Mouse (Mus musculus): Measurements from ENCODE around the gene Vps37b.
A peak's percentile ranks its signal among the peaks of the same experiment; 100 is the strongest.

Gene Vps37b

DNA sequence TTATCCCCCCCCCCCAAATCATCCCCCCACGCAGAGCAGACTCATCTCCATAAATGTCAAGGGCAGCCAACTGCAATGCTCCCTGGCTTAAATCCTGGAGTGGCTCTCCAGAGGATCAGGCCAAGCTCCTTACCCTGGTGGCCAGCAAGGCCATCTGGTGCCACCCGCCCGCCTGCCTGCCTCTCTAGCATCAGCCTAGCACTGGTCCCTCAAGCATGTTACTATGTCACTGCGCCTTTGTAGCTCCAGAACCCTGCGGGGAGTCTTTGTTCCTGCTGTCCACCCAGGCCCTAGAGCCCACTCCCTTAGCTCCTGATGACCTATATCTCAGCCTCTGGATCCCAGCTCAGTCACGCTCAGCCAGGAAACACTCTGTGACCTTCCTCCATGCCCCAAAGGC lies 7.4 kb downstream of the Vps37b start:
- DNase-seq (ENCODE audit: low read depth, low spot score), result no peak

DNA sequence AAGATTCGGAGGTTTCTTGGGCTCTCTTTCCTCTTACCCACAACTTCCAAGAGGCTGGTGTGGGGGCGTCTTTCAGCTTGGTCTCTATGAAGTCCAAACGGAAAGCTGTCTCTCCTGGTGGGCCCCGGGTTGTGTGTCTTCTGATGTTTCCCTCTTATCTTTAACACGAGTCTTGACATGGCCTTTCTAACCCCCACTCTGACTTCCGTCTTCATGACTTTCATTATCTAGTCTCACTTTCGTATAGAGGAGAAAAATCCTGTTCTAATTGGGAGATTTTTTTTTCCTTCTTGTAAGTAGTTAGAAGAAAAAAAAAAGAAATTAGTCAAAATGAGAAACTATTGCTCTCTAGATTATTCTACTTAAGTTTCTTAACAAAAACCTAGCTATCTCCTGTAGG lies 9.7 kb downstream of the Vps37b start:
- no peak for DNase-seq (ENCODE audit: low read depth, low spot score)

DNA sequence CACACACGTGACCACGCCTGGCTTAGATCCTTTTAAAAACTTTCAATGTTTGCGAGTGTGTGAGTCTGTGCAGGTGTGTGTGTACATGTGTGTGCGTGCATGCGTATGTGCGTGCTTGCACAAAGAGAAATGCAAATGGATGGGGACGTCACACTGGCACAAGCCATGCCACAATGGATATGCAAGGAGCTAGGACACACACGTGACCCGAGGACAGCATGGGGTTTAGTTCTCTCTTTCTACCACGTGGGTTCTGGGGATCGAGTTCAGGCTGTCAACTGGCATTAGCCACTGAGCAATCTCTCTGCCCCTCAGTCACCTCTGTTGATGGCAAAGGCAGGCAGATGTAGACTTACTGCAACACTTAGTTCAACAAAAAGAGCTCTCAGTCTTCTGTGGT lies 10.4 kb downstream of the Vps37b start:
- no peak for DNase-seq (ENCODE audit: low read depth, low spot score)

DNA sequence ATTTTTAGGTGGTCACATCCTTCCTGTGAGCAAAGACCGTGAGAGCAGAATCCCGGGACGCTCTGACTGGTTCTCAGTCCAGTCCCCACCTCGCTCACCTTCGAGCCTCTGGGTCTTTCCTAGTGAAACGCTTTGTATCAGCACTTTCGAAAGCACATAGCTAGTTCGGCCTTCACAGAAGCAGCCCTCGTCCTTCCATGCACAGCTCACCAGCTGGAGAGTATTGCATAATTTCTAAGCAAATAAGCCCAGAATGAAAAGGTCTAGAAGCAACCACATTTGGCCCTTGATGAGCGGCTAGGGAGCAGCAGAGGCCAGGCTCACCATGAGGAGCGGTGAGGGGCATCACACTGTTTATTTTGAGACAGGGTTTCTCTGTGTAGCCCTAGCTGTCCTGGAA lies 10.9 kb downstream of the Vps37b start:
- no peak for DNase-seq (ENCODE audit: low read depth, low spot score)

DNA sequence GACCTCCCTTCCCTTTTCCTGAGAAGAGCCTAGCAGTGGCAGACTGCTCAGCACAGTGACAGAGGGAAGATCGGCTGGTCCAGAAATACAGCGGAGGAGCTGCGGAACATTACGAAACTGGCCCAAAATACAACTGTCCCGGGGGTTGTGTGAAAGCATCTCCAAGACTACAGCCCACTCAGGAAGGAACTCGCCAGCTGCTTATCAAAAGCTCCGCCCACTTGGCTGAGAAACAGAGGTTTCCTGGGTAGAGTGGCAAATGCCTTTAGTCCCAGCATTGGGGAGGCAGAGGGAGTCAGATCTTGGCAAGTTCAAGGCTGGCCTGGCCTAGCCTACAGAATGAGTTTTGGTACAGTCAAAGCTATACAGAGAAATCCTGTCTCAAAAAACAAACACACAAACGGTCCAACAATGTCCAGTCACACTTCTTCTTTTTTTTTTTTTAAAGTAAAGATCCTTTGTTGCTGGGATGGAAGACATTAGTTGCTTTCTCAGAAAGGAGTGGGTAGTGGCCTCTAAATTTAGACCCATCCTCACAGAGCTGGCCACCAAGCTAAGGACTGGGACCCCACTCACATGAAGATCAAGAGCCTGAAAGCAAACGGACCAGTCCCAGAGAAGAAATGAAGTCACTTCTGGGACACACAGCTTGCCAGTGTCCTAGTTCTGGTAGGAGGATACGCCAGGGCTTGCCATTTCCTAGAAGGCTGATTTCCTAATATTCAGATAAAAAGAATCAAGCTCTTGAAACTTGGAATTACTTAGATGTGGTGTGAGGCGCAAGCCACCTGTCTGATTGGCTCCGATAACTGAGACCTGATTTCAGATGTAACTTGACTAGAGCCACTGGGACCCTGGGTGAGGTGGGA lies 12.5 kb downstream of the Vps37b start:
- DNase-seq (ENCODE audit: low read depth, low spot score), result peak; percentile 97

DNA sequence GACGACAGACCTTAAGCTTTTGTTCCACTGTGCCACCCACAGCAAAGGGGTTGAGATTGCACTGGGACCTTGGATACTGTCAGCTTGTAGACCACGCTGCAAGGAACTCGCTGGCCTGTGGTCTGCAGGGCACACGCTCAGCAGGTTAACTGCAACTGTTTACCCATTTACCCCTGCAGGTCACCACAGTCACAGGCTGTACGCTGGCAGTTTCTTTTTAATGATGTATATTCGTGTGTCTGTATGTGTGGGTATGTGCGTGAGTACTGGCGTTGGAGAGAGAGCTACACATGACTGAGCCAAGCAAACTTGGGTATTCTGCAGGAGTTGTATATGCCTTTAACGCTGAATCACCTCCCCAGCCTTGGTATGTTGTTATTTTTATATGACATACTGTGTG lies 13.4 kb downstream of the Vps37b start:
- no peak for DNase-seq (ENCODE audit: low read depth, low spot score)

DNA sequence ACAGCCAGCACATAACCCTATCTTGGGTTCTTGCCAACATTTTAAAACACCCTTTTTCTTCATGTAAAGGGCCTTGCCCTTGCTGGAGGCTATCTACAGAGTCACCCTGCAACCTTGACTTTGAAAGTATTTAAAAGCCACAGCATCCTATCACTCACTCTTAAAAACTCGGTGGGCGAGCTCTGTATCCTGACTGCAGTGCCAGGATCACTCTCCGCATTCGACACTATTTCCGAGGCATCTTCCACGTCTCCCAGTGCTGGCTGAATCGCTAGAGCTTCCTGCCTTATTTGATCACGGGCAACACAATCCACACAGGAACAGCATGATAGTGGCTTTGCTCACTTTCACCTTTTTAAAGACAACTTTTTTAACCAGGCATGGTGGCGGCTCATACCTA lies 14.1 kb downstream of the Vps37b start:
- no peak for DNase-seq (ENCODE audit: low read depth, low spot score)

DNA sequence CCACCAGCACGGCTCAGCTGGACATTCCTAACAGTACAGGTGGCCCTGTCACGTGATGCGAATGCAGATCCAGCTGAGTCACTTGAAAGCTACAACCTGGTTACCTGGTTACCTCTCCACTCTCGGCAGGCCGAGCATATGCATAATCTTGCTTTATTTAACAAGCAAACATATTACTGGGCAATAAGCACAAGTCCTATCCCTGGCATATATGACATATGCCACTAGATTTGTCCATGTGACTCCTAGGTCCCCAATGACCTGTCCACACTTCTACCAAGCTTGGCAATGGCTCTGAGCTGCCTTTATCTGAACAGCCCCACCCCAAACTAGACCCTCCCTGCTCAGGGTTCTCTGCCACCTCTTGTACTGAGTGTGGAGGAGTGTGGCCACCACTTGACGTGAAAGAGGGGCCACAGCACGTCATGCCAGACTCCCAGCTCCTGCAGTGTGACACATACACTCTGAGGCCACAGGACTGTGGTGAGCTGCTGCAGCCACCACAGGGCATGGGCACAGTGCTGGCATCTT lies 15.7 kb downstream of the Vps37b start:
- DNase-seq (ENCODE audit: low read depth, low spot score), result no peak

DNA sequence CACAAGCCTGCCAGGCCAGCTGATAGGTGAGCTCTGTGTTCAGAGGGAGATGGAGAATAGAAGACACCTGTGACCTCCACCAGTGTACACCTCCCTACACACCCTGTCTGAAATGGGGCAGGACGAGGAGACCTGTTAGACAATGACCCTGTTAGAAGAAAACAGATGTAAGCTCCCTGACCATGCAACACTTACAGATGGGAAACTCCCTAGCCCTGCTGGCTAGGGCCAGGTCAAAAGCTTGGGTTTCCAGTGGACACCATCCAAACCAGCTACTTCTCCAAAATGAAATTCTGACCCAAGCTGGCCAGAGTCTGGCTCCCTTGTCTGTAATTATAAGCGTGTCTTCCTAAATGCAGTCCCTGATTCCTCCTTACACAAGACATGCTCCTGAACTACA lies 16.3 kb downstream of the Vps37b start:
- no peak for DNase-seq (ENCODE audit: low read depth, low spot score)

DNA sequence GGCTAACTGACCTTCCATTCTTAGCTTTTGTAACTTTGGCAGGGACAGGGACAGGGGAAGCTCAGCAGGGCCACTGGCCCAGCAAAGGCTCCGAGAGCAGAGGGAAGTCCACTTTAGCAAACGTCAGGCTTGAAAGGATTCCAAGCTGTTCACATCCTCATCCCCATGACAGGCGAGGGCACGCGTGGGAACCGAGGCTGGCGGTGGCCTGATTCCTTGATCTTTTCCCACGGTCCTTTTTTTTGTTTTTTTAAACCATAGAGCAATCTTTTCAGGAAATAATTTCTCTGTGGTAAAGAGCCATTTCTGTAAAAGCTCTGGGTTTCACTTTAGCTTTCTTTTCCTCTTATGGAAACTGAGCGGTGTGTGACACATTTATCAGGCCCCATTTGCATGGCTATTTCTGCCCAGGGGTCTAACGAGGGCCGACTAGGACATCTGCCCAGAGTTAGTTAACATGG lies 17.2 kb downstream of the Vps37b start:
- DNase-seq (ENCODE audit: low read depth, low spot score), result no peak

DNA sequence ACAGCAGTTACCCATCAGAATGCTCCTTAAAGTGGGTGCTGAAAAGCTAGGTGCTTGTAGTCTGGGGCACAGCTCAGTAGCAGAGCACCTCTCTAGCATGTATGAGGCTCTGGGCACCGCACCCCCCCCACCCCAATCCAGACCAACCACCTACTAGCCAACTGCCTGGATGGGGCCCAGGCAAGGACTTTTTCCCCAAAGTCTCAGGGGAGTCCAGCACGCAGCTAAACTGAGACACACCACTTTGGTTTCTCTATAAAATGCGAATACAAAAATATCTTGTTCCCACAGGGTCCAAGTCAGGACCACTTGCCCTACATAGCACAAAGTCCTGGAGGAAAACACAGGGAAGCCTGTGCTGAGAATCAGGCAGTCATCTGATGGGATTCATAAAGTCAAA lies 17.9 kb downstream of the Vps37b start:
- DNase-seq (ENCODE audit: low read depth, low spot score), result no peak

DNA sequence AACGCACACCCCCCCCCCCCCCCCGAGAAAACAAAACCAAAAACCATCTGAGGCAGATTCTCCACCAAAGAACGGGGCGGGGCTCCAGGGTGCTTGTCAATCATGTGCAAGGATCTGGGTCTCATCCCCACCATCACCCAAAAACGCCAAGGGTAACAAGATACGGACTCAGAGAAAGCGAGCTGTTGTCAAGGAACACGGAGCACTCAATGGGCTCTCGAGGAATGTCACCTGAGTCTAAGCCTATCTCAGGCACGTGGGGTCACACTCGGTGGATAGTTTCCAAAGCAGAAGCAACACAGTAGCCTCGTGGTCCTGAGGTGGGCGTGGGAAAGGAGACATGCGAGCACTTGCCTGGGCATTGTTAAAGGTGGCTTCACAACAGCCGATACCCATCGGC lies 18.3 kb downstream of the Vps37b start:
- DNase-seq (ENCODE audit: low read depth, low spot score), result no peak

DNA sequence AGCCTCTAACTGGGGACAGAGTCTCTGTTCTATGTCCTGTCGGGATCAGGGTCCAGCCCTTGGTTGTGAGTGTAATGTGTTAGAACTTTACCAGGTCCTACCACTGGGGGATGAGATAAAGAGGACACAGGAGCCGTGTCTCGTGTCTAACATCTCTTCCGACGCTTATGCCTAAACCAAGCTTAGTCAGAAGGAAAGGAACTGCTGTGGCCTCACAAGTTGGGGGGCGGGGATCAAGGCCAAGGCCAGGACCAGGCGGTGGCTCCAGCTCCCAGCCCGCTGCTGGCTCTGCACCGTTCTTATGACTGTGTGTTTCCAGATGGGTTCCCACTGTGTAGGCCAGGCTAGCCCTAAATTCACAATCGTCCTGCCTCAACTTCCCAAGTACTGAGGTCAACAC lies 19.2 kb downstream of the Vps37b start:
- DNase-seq (ENCODE audit: low read depth, low spot score), result no peak

DNA sequence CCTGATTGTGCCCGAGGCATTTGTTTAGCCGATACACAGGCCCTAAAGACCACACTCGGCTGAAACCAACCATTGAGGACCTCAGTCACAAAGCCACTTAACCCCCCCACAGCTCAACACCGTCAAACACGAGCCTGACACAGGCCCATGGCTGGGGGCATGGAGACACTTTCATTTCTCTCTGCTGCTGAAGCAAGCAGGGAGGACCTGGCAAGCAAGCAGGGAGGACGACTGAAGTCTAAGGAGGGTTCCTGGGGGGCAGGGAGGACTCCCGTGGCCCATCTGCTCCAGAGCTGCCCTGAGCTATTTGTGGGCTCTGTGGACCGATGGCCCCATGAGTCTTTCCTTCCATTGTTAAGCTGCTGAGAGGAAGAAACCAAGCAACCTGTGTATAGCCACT lies 20.1 kb downstream of the Vps37b start:
- no peak for DNase-seq (ENCODE audit: low read depth, low spot score)

DNA sequence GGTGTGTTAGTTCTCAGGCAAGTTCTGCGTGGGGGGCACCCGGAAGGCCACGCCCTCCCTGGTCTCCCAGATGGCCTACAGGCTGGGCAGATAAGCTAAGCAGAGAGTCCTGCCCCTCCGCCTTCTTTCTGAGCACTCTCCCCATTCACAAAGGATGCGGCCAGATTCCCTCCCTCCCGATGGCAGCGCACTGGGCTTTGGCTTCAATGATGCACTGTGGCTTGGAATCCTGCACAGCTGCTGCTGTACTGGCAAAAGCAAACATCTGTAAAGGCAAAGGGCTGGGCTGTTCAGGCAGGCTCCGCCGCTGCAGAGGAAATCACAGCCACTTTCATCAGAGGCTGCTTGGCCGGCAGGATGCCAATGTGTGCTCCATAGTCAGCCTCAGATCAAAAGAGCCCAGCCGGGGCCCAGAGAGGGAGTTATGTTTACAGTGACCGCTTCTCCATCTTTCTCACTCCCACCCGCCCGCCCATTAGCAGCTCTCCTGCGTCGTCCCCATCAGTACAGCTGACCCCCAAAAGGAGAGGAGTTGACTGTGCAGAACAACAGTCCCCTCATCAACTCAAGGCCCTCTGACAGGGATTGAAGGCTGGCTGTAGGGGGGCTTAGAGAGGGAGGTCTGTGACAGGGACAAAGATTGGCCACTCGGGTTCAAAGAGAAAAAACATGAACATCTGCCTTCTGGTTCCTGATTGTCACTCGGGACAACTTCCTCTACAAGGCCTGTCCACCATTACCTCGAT lies 21.0 kb downstream of the Vps37b start:
- no peak for DNase-seq (ENCODE audit: low read depth, low spot score)

DNA sequence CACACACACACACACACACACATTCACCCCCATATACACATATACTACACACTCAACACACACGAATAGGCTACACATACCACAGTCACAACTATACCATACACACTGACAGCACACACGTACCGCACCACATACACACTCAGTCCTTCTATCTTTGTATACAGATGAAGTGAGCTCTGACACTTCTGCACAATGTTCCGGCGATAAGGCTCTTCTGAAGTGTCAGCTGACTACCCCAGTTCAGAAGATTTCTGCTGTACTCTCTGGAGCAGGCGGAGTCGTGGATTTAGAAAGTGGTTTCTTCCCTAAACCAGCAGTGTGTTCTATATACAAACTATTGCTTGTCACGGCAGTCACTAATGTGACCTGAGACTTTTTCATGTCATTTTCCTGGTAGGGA lies 22.0 kb downstream of the Vps37b start:
- no peak for DNase-seq (ENCODE audit: low read depth, low spot score)

DNA sequence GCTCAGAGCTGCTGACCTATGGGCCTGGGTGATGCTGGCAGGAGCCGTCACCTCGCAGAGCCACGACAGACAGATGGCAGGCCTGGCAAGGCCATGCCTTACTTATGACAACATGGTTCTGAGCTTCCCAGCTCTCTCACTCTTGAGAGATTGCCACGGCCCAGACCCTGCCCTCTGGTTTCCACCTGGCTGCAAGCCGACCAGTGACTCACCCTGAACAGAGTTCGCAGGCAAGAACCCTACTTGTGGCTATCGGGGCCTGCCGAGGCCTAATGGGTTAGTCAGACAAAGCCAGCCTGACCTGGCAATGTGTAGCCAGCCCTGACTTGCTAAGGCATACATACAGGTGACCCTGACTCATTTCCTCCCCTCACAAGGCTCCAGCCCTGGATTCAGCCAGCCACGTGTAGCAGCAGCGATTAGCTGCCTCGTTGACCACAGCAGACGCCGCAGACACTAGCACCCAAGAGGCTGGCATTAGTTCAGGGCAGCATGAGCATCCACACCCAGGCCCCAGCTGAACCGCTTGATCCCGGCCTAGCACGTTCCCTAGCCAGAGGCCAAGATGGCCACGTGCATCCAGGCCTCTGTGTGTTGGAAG lies 25.1 kb downstream of the Vps37b start:
- DNase-seq (ENCODE audit: low read depth, low spot score), result no peak

DNA sequence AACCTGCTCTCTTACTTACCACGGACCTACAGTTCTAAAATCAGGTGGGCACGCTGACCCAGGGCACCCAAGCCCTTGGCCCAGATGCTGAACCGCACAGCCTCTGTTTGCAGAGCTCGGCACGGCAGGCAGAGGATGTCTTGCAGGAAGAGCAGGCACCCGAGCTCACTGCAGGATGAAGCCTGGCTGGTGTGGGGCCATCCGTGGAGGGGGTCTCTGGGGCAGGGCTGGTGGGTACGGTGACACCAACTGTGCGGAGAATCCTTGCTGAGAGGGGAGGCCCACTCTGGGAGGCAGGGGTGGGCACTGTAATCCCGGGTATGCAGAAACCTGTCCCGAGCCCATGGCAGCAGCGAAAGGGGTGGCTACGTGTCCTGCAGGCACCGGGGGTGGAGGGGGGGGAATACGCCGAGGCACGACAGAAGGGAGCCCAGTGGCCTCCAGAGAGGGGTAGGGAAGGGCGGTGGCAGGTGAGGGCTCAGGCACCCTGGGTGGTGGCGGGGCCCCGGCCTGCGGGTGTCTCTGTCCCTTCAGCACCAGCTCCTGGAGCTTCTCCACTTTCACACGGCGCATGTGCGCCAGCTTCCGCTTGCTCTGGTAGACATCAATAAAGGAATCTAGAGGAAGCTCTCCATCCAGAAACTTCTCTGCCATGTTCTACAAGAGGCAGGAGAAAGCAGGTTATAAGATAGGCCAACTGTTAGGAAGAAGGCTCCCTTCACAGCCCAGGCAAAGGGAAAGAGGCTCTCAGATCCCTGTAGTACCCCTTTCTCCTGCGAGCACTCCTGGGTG lies 25.8 kb downstream of the Vps37b start:
- DNase-seq (ENCODE audit: low read depth, low spot score), result no peak

DNA sequence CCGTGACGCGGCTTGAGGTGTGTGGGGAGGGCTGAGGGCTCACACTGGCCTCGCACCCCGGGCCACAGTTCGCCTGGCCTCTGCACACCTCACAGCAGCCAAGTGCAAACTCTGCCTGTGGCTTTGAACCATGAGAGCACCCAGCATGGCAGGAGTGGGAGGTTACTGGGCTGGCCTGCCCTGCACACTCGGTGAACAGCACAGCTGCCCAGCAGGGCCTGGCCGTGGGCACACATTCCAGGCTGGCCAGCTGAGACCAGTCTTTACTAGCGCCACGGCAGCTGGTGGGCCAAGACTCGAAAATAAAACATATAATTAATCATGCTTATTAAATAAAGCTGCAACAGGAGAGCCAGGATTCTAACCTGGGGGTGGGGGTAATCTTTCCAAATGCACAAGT lies 26.5 kb downstream of the Vps37b start:
- DNase-seq (ENCODE audit: low read depth, low spot score), result no peak

DNA sequence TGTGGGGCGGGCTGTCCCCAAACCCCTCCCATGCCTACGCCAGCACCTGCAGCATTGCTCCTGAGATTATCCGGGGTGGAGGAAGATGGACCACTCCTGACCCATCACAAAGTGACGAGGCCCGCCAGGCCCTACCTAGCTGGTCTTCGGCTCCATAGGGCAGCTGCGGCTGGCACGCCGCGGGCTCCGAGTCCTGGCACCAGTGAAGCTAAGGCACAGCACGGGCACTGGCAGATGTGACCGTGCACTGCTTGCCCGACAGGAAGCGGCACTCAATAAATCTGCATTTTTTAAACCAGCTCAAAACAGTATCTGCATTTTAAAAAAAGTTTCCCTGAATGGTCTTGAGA lies 26.9 kb downstream of the Vps37b start:
- DNase-seq (ENCODE audit: low read depth, low spot score), result no peak

DNA sequence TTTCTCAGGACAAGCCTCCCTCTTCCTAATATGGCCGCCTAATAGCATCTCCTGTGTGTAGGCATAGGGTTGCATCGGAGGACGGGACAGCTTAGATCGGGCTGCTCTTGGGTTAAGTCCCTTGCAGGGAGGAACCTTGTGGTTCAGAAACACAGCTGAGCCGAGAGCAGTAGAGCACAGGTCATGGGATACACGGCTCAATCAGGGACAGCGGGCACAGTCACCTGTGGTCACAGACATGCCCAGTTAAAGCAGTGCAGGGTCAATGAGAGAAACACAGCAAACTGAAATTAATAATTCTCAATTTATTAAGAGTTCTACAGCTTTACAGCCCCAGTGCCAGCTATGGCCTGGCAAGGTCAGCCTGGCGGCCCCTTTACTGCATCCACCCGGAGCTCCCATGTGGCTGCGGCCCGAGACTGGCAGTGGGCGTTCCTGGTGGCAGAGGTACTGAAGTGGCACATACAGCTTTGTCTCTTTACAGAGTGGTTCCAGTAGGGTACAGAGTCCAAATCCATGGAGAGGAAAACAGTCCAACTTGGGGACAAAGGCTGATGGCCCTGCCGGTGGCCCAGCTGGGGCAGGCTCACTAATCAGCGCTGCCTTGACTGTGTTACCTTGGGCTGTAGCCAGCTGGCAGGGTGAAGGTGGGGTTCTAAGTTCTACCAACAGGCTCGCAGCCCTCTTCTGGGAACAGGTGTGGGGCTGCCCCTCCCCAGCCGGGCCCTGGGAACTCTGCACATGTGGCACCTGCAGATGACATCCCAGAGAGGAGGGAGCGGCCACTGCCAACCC lies 27.5 kb downstream of the Vps37b start:
- no peak for DNase-seq (ENCODE audit: low read depth, low spot score)
